Comparison of ENCODE assay signal across 30 mouse cellular contexts in genomic region chr11:6566496-6566895, GRCm38 (mm10). TPM values are rescaled to one million over a fixed set of nuclear protein-coding genes. Genes with fewer than 3 reads are reported as not detected.
DNase-seq lines count a peak whose midpoint lies in the region; ATAC-seq and TF ChIP-seq lines count a peak whose summit lies in the region.
"Had no signal": no experiment of that assay in that cellular context is flagged by ENCODE, and none has a peak within 500 bp of the region (broad histone marks: within the 10 kb centered on the region; RNA-seq: fewer than 3 reads in every experiment).

No protein-coding gene starts in this region.

- H3K4me1 ChIP-seq in liver, embryonic 13.5 days (replicated peaks), result peaks cover 66% of the 10 kb centered on the region
- no peaks in the 10 kb centered on the region for H3K4me1 ChIP-seq in intestine, postnatal 0 days (replicated peaks; ENCODE audit: control insufficient read depth, insufficient read depth, low read length)
- H3K4me1 ChIP-seq: embryonic facial prominence, embryonic 12.5 days; limb, embryonic 10.5 days; stomach, embryonic 15.5 days had no signal

- intact Hi-C loops in gastrocnemius, postnatal 14 days (cut with DNase I; ENCODE audit: low total_unique reads), result no loop called here

- no peak for TF ChIP-seq CTCF in intestine, postnatal 0 days (IDR thresholded peaks at IDR 0.05; ENCODE audit: low read depth)

- H3K27ac ChIP-seq in liver, embryonic 13.5 days, result peak overlapping the region; percentile 11; the same call in 1 of the 2 replicates
- no peak overlapping the region for H3K27ac ChIP-seq in intestine, postnatal 0 days (ENCODE audit: low read depth, low read length)
- H3K27ac ChIP-seq: embryonic facial prominence, embryonic 12.5 days; heart, adult 2 months; hindbrain, embryonic 10.5 days; hindbrain, embryonic 15.5 days; layer of hippocampus, adult 2 months; limb, embryonic 10.5 days; limb, embryonic 15.5 days; midbrain, embryonic 10.5 days; midbrain, embryonic 15.5 days; neural tube, embryonic 13.5 days; stomach, embryonic 15.5 days had no signal

- H3K4me3 ChIP-seq in liver, embryonic 13.5 days (replicated peaks), result no peak overlapping the region
- no peak overlapping the region for H3K4me3 ChIP-seq in intestine, postnatal 0 days (ENCODE audit: low read depth, low read length)
- H3K4me3 ChIP-seq: embryonic facial prominence, embryonic 12.5 days; heart, adult 2 months; heart, embryonic 12.5 days; hindbrain, embryonic 10.5 days; hindbrain, embryonic 15.5 days; layer of hippocampus, adult 2 months; limb, embryonic 10.5 days; limb, embryonic 15.5 days; midbrain, embryonic 10.5 days; midbrain, embryonic 15.5 days; neural tube, embryonic 13.5 days; stomach, embryonic 15.5 days had no signal

- no peak for DNase-seq in liver, embryonic 13.5 days
- no peak for DNase-seq in liver
- peak; percentile 23 to 45 for DNase-seq in natural killer cell, adult 2 months (ENCODE audit: low spot score in 2 of 2)
- no peak for DNase-seq in gastrocnemius, postnatal 14 days
- DNase-seq: adrenal gland, postnatal 10 days; cerebellum, adult 8-10 months; cerebellum, postnatal 25 days; embryo, embryonic 11 days; gastrocnemius, postnatal 36 days; heart, adult 2 months; kidney, adult 2 months; kidney, postnatal 36 days; lung, postnatal 36 days; right cerebral cortex, postnatal 25 days had no signal

- H3K9me3 ChIP-seq in liver, embryonic 13.5 days (replicated peaks), result no peaks in the 10 kb centered on the region
- H3K9me3 ChIP-seq in intestine, postnatal 0 days (ENCODE audit: control insufficient read depth), result no peaks in the 10 kb centered on the region
- H3K9me3 ChIP-seq: embryonic facial prominence, embryonic 12.5 days; heart, embryonic 12.5 days; hindbrain, embryonic 10.5 days; hindbrain, embryonic 15.5 days; limb, embryonic 10.5 days; limb, embryonic 15.5 days; midbrain, embryonic 10.5 days; midbrain, embryonic 15.5 days; neural tube, embryonic 13.5 days; stomach, embryonic 15.5 days had no signal

- no peak for ATAC-seq in liver, embryonic 13.5 days (ENCODE audit: low read depth)
- peak; percentile 18 for ATAC-seq in CD4-positive, CD25-positive, alpha-beta regulatory T cell, adult 4 months
- ATAC-seq in hematopoietic stem cell, adult 5-6 weeks (replicated peaks in 1 of 2; ENCODE audit: insufficient read depth in 1 of 2, low FRiP score in 2 of 2, low TSS enrichment in 1 of 2, low read depth in 1 of 2, poor library complexity in 2 of 2, severe bottlenecking in 2 of 2), result peak; percentile 8 to 19; a peak in 2 of 4 replicates
- ATAC-seq in intestine, postnatal 0 days, result no peak
- ATAC-seq: forebrain, embryonic 14.5 days; midbrain, embryonic 15.5 days had no signal

- WGBS in liver, embryonic 13.5 days (ENCODE audit: insufficient replicate concordance), result 43% methylated on average over 4 of the region's 4 CpGs
- 73% methylated on average over 4 of the region's 4 CpGs for WGBS in intestine, postnatal 0 days

- no peaks in the 10 kb centered on the region for H3K27me3 ChIP-seq in liver, embryonic 13.5 days
- H3K27me3 ChIP-seq in intestine, postnatal 0 days (replicated peaks; ENCODE audit: control insufficient read depth, insufficient read depth, low read length), result no peaks in the 10 kb centered on the region
- H3K27me3 ChIP-seq: CH12.LX; embryonic facial prominence, embryonic 12.5 days; heart, embryonic 12.5 days; hindbrain, embryonic 15.5 days; limb, embryonic 15.5 days; midbrain, embryonic 15.5 days; neural tube, embryonic 13.5 days; stomach, embryonic 15.5 days had no signal

- peaks cover 42% of the 10 kb centered on the region for H3K36me3 ChIP-seq in liver, embryonic 13.5 days
- H3K36me3 ChIP-seq in intestine, postnatal 0 days (ENCODE audit: control insufficient read depth, insufficient read depth), result peaks cover 12% of the 10 kb centered on the region; the same call in 1 of the 2 replicates
- H3K36me3 ChIP-seq: midbrain, embryonic 15.5 days; stomach, embryonic 15.5 days had no signal

- H3K4me2 ChIP-seq in liver, embryonic 13.5 days, result no peak overlapping the region
- H3K4me2 ChIP-seq in intestine, postnatal 0 days (replicated peaks; ENCODE audit: low read depth), result no peak overlapping the region
- H3K4me2 ChIP-seq: embryonic facial prominence, embryonic 12.5 days; heart, embryonic 12.5 days; hindbrain, embryonic 15.5 days; limb, embryonic 15.5 days; midbrain, embryonic 15.5 days; neural tube, embryonic 13.5 days; stomach, embryonic 15.5 days had no signal

- H3K9ac ChIP-seq in liver, embryonic 13.5 days, result no peak overlapping the region
- no peak overlapping the region for H3K9ac ChIP-seq in intestine, postnatal 0 days (ENCODE audit: low read depth, low read length)
- H3K9ac ChIP-seq: embryonic facial prominence, embryonic 12.5 days; heart, embryonic 12.5 days; hindbrain, embryonic 15.5 days; limb, embryonic 15.5 days; midbrain, embryonic 15.5 days; neural tube, embryonic 13.5 days; stomach, embryonic 15.5 days had no signal

RNA-seq across cellular contexts. Expression of gene Ccm2, which starts 19.8 kb away (rescaled TPM):
- 45.8 and 46.1 TPM in 2 replicates for polyA plus RNA-seq in liver, embryonic 13.5 days (2015; fragmentation: Nextera tagmentation; extraction: Ambion mirVana)
- polyA plus RNA-seq in CD4-positive, CD25-positive, alpha-beta regulatory T cell, adult 4 months (2017; shearing (Covaris generic)), result 100 to 1,000 TPM; 203 to 260 TPM
- total RNA-seq in hematopoietic stem cell, adult 5-6 weeks (2017), result 46.1 and 80.2 TPM in 2 replicates
- 37.2 and 39.6 TPM in 2 replicates for polyA plus RNA-seq in intestine, postnatal 0 days (2015; fragmentation: Nextera tagmentation; extraction: Ambion mirVana)
- total RNA-seq in gastrocnemius, postnatal 14 days (2021), result 10 to 100 TPM; 20.8 to 21.6 TPM

RNA-seq across cellular contexts. Expression of gene Nacad, which starts 39.4 kb away (rescaled TPM):
- polyA plus RNA-seq in liver, embryonic 13.5 days (2015; fragmentation: Nextera tagmentation; extraction: Ambion mirVana), result 5.0 and 5.7 TPM in 2 replicates
- polyA plus RNA-seq in CD4-positive, CD25-positive, alpha-beta regulatory T cell, adult 4 months (2017; shearing (Covaris generic)), result under 1 TPM in 1 of 2 experiments, not detected in 1; 0.22 TPM
- 0.05 TPM in 1 of 2 replicates, not detected in the other for total RNA-seq in hematopoietic stem cell, adult 5-6 weeks (2017)
- 4.0 and 4.8 TPM in 2 replicates for polyA plus RNA-seq in intestine, postnatal 0 days (2015; fragmentation: Nextera tagmentation; extraction: Ambion mirVana)
- under 1 TPM; 0.18 to 0.82 TPM for total RNA-seq in gastrocnemius, postnatal 14 days (2021)

RNA-seq across cellular contexts. Expression of gene Myo1g, which starts 45.7 kb away (rescaled TPM):
- 4.7 and 5.3 TPM in 2 replicates for polyA plus RNA-seq in liver, embryonic 13.5 days (2015; fragmentation: Nextera tagmentation; extraction: Ambion mirVana)
- 100 to 1,000 TPM; 132 to 240 TPM for polyA plus RNA-seq in CD4-positive, CD25-positive, alpha-beta regulatory T cell, adult 4 months (2017; shearing (Covaris generic))
- 41.4 and 46.3 TPM in 2 replicates for total RNA-seq in hematopoietic stem cell, adult 5-6 weeks (2017)
- 0.87 and 0.95 TPM in 2 replicates for polyA plus RNA-seq in intestine, postnatal 0 days (2015; fragmentation: Nextera tagmentation; extraction: Ambion mirVana)
- total RNA-seq in gastrocnemius, postnatal 14 days (2021), result 1 to 10 TPM in 1 of 2 experiments, under 1 TPM in 1; 0.94 to 1.2 TPM

RNA-seq across cellular contexts. Expression of gene Tbrg4, which starts 59.4 kb away (rescaled TPM):
- 46.1 and 46.2 TPM in 2 replicates for polyA plus RNA-seq in liver, embryonic 13.5 days (2015; fragmentation: Nextera tagmentation; extraction: Ambion mirVana)
- polyA plus RNA-seq in CD4-positive, CD25-positive, alpha-beta regulatory T cell, adult 4 months (2017; shearing (Covaris generic)), result 10 to 100 TPM; 27.9 to 60.5 TPM
- total RNA-seq in hematopoietic stem cell, adult 5-6 weeks (2017), result 19.9 and 36.6 TPM in 2 replicates
- 30.8 and 32.6 TPM in 2 replicates for polyA plus RNA-seq in intestine, postnatal 0 days (2015; fragmentation: Nextera tagmentation; extraction: Ambion mirVana)
- total RNA-seq in gastrocnemius, postnatal 14 days (2021), result 10 to 100 TPM; 63.5 to 64.6 TPM

Comparison
In these comparisons a context has a peak if more than half of its experiments do, and no peak if none do; other contexts are left out.
1. ATAC-seq: peak in CD4-positive, CD25-positive, alpha-beta regulatory T cell, adult 4 months (single experiment) and hematopoietic stem cell, adult 5-6 weeks (2 of 2); none in liver, embryonic 13.5 days (single experiment) and intestine, postnatal 0 days (single experiment).
2. DNase-seq: peak in natural killer cell, adult 2 months (2 of 2); none in liver, embryonic 13.5 days (single experiment), liver (single experiment) and gastrocnemius, postnatal 14 days (single experiment).
3. RNA of gene Myo1g, which starts 45.7 kb away (polyA plus RNA-seq): 132 to 240 TPM in CD4-positive, CD25-positive, alpha-beta regulatory T cell, adult 4 months; 4.7 to 5.3 TPM in liver, embryonic 13.5 days and 0.87 to 0.95 TPM in intestine, postnatal 0 days; every median in the first group is over 10 times any median in the second.